Mouse (Mus musculus): ENCODE measurements around the gene Krr1. TPM values are rescaled to one million over a fixed set of nuclear protein-coding genes. Genes with fewer than 3 reads are reported as not detected.
"Not testable (repeated sequence)": the region's sequence is repeated elsewhere in the genome, so short reads cannot be mapped to it uniquely, and the experiment has no call there.

Gene Krr1
- polyA plus RNA-seq, 1 experiment from 2014 or later, result 64.1 TPM

DNA sequence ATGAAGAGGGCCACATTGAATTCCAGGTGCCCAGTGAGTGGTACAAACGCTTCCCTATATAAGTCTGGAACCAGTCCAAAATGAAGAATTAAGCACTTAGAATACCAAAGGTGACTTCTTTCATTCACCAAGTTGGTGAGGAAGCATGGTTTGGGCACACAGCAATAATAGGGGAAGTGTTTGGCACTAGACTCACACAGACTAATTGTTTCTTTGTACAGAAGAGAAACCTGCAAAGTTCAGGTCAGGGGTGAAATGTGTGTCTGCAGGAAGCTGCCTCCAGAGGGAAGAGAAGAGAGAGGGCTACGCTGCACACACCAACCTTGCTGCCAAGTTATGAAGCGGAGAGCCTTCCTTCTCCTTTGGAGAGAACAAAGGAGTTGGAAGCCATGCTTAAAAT, 56.2 kb downstream of the Krr1 start:
- not testable (repeated sequence) for H3K9ac ChIP-seq (ENCODE audit: low read depth, low read length); H3K27me3 ChIP-seq (ENCODE audit: control insufficient read depth, insufficient read depth, low read length); H3K36me3 ChIP-seq (ENCODE audit: control insufficient read depth, insufficient read depth, low read length); H3K27ac ChIP-seq (ENCODE audit: low read depth, low read length); ATAC-seq (ENCODE audit: low FRiP score, low TSS enrichment); H3K9me3 ChIP-seq (ENCODE audit: control insufficient read depth, low read length); H3K4me1 ChIP-seq (ENCODE audit: control insufficient read depth, insufficient read depth, low read length); H3K4me2 ChIP-seq (replicated peaks; ENCODE audit: low read depth, low read length); H3K4me3 ChIP-seq (ENCODE audit: low read length)
- 85% methylated on average over 3 of the region's 3 CpGs for WGBS

Other genes with a start within 250 kb of the Krr1 start
- 0.99 and 1.3 TPM in 2 replicates for gene Glipr1, start 30.0 kb downstream of the Krr1 start, polyA plus RNA-seq (2014; fragmentation: Nextera tagmentation; extraction: Ambion mirVana)
- gene Glipr1l1, start 87.5 kb downstream of the Krr1 start, polyA plus RNA-seq (2014; fragmentation: Nextera tagmentation; extraction: Ambion mirVana), result not detected in 2 replicates
- not detected in 2 replicates for gene Glipr1l2, start 110.7 kb downstream of the Krr1 start, polyA plus RNA-seq (2014; fragmentation: Nextera tagmentation; extraction: Ambion mirVana)
- gene Glipr1l3, start 187.7 kb downstream of the Krr1 start, polyA plus RNA-seq (2014; fragmentation: Nextera tagmentation; extraction: Ambion mirVana), result not detected in 2 replicates
- 0.77 and 0.95 TPM in 2 replicates for gene Caps2, start 191.0 kb downstream of the Krr1 start, polyA plus RNA-seq (2014; fragmentation: Nextera tagmentation; extraction: Ambion mirVana)